Mouse (Mus musculus) left cerebral cortex, postnatal 25 days (tissue): ENCODE results near the gene Bbs7. TPM values are rescaled to one million over a fixed set of nuclear protein-coding genes. Genes with fewer than 3 reads are reported as not detected.
"Not testable (repeated sequence)": the region's sequence is repeated elsewhere in the genome, so short reads cannot be mapped to it uniquely, and the experiment has no call there.

Experiments
- DNase-seq, 2 experiments: peaks; one replicate each; pipeline ENCODE4 v3.0.0; 2022; ENCODE audit warnings: low spot score in 2 of 2, mixed read lengths in 1 of 2
- intact Hi-C: fragments of 180-260 bp; cut with DNase I; formaldehyde crosslinking; loops from one replicate; pipeline ENCODE4 v1.15.1; 2025
- total RNA-seq, 2 experiments: library from RNA; stranded (reverse); gene quantifications; 2 replicates each; pipeline ENCODE4 v1.2.3; 2021

The Bbs7 gene
- total RNA-seq: 10 to 100 TPM; 13.3 to 18.8 TPM

GRCm38 (mm10) chr3:36613202-36613907, at the start of gene Bbs7:
Gene Bbs7 (minus strand): TSS chr3:36613477.
- intact Hi-C loops: loop anchor here (1.0 kb wide), 1 partner anchor 41 kb away; the partner anchor contains the start of gene Ccna2
- DNase-seq: peak; percentile 97

GRCm38 (mm10) chr3:36645245-36645559, 31.9 kb upstream of the Bbs7 start:
- DNase-seq, intact Hi-C loops: not testable (repeated sequence)

- intact Hi-C loops: loop anchor here (5.0 kb wide), 1 partner anchor 88 kb away; no protein-coding TSS in a partner anchor
- no peak for DNase-seq
Measured at GRCm38 (mm10) chr3:36644554-36645244, 31.4 kb upstream of the Bbs7 start.

- intact Hi-C loops: loop anchor here (5.0 kb wide), 1 partner anchor 89 kb away; no protein-coding TSS in a partner anchor
- DNase-seq: no peak
Measured at GRCm38 (mm10) chr3:36643354-36643753, 30.1 kb upstream of the Bbs7 start.

- peak; percentile 45 to 87 for DNase-seq
- intact Hi-C loops: loop anchor here (5.0 kb wide), 1 partner anchor 90 kb away; no protein-coding TSS in a partner anchor
Measured at GRCm38 (mm10) chr3:36642736-36643135, 29.5 kb upstream of the Bbs7 start.

GRCm38 (mm10) chr3:36640787-36641186, 27.5 kb upstream of the Bbs7 start:
- intact Hi-C loops: loop anchor here (5.0 kb wide), 1 partner anchor 92 kb away; no protein-coding TSS in a partner anchor
- DNase-seq: no peak

DNA sequence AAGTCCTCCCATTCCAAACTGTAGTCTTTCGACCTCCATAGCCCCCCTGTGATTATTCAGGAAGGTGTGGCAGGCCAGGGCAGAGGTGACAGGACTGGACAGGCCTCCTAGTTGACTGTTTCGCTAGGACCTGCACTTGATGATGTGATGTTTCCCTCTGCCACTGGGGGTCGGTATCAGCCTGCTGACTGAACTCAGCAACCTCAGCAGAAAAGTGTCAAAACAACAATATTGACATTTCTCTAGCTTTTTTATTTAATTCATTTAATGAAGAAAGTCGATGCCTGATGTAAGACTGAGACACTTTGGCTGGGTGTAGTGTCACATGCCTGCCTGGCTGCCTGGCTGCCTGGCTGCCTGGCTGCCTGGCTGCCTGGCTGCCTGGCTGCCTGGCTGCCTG, 22.2 kb upstream of the Bbs7 start:
- intact Hi-C loops: loop anchor here (5.0 to 10.0 kb wide), 3 partner anchors 257 to 779 kb away; partner anchors contain the start of gene Spata5
- DNase-seq: peak; percentile 47 to 68

DNA sequence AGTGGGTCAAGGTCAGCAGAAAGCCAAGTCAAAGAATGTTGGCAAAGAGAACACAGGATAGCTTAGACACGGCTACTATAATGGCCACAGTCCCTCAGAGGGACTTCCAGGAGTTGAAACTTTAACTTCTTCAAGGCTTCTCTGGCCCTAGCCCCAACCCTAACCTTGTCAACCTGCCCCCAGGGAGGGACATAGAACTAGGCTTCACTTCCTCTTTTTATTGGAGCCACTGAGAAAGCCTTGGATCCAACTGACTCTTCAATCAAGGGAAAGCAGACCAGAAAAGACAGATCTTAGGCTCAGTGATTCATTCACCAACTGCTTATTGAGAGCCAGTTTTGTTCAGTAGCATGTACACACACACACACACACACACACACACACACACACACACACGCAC, 13.5 kb upstream of the Bbs7 start:
- intact Hi-C loops: no loop called here
- no peak for DNase-seq

GRCm38 (mm10) chr3:36618181-36618580, 4.9 kb upstream of the Bbs7 start:
- intact Hi-C loops: no loop called here
- DNase-seq: no peak

DNA sequence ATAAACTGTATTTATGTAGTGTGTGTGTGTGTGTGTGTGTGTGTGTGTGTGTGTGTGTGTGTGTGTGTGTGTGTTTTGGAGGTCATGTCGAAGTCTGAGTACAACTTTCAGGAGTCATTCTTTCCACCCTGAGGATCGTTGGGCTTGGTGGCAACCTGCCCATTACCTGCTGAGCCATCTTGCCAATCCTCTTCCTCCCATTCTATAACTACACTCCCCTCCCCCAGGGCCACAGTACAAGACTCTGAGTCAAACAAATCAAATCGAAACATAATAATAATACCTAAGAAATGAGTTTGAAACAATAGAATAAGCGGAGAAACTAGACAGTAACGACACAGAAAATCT, 605 bp upstream of the Bbs7 start:
- intact Hi-C loops: loop anchor here (1.0 kb wide), 1 partner anchor 42 kb away; the partner anchor contains the start of gene Ccna2
- no peak for DNase-seq

DNA sequence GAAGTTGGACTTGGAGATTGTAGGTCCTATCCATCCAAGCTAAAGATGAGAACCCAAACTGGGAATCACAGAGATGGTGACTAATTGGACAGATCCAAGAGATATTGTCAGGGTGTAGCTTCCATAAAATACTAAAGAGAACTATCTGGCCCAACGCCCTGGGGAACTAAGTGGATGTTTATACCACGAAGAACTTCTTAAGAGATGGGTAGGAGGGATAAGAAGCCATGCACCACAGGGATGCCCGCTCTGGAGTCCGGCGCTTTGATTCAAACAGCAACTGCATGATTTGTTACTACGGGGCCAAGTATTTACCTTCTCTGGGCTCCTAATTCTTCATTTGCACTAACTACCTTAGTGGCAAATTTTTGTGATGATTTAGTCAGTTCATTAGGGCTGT, 590 bp downstream of the Bbs7 start:
- intact Hi-C loops: loop anchor here (1.0 kb wide), 1 partner anchor 40 kb away; the partner anchor contains the start of gene Ccna2
- DNase-seq: peak; percentile 7 to 18

DNA sequence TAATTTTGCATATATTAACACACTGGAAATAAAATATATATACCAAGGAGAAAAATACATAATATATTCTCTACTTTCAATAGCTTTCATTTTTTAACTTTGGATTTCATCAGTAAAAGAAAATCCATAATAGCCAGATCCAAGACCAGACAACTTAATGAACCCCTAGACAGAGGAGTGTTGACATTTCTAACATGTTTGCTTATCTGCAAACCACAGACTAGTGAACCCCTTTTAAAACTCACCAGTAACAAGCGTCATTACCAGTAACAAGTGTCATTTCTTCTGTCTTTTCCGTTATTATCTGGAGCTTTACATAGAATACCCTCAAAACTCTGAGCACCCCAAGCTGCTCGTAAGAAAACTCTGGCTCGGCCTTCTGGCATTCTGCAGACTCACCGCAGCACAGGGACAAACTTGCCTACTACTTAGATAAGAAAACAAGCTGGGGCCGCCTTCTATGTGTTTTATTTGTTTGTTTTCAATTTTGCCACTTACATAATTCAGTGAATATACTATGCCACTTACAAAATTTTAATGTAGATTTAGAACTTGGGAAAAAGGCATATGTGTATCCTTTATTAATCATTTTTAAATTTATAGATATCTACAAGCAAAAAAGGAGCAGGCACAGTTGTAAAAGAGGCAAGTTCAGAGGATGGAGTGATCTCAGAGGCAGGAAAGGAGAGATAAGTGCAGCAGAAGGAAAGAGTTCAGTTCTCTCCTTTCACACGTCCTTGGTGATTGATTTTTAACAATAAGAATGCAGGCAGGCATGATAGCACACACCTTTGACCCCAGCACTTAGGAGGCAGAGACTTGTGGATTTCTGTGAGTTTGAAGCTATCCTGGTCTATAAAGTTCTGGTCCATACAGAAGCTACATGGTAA, 7.1 kb downstream of the Bbs7 start:
- DNase-seq: no peak
- intact Hi-C loops: no loop called here

DNA sequence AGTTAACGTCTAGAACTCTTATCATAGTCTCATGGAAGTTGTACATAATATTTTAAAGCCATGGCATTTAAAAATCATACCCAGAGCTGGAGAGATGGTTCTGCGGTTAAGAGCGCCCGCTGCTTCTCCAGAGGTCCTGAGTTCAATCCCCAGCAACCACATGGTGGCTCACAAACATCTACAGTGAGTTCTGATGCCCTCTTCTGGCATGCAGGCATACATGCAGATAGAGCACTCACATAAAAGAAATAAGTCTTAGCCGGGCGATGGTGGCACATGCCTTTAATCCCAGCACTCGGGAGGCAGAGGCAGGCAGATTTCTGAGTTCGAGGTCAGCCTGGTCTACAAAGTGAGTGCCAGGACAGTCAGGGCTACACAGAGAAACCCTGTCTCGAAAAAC, 13.5 kb downstream of the Bbs7 start:
- DNase-seq, intact Hi-C loops: not testable (repeated sequence)

DNA sequence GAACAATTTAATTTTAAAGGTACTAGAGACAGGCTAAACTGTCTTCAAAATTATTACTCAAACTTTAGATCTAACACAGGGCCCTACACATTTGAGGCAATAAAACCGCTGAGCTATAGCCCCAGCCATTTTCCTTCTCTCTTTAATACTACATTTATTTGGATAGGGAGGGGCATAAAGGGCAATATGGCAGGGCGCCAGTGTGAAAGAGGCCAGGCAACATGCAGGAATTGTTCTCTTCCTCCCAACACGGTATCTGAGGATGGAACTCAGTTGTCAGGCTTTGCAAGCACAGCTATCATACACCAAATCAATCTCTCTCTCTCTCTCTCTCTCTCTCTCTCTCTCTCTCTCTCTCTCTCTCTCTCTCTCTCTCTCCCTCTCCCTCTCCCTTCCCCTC, 14.5 kb downstream of the Bbs7 start:
- intact Hi-C loops: no loop called here
- DNase-seq: no peak

GRCm38 (mm10) chr3:36571827-36572378, 41.4 kb downstream of the Bbs7 start, which contains the start of gene Ccna2:
Gene Ccna2 (minus strand): TSS chr3:36572150.
- intact Hi-C loops: loop anchor here (1.0 to 2.0 kb wide), 2 partner anchors 19 to 41 kb away; partner anchors contain the start of genes Bbs7 and Exosc9

DNA sequence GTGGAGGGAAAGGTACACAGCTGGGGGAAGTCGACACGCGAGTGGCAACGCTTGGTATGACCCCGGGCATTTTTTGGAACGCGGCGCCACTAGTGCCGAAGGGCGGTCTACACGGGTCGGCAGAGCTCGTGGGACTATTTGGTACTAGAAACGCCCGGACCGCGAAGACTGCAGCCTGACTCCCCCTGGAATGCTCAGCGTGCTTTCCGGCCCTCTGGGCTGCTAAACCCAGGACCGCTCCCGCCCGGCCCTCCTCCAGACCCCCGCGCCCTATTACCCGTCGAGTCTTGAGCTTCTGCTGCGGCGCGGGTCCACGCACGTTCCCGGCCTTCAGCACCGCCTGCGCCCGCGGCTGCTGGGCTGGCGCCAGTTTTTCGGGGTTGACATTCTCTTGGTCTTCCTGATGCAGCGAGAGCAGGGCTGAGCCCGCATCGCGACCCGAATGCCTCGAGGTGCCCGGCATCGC, 41.9 kb downstream of the Bbs7 start:
- no peak for DNase-seq
- intact Hi-C loops: loop anchor here (2.0 kb wide), 1 partner anchor 19 kb away; the partner anchor contains the start of gene Exosc9

More at GRCm38 (mm10) chr3:36571827-36572378, 41.4 kb downstream of the Bbs7 start, which contains the start of gene Ccna2:
- DNase-seq: peak; percentile 96 to 99

DNA sequence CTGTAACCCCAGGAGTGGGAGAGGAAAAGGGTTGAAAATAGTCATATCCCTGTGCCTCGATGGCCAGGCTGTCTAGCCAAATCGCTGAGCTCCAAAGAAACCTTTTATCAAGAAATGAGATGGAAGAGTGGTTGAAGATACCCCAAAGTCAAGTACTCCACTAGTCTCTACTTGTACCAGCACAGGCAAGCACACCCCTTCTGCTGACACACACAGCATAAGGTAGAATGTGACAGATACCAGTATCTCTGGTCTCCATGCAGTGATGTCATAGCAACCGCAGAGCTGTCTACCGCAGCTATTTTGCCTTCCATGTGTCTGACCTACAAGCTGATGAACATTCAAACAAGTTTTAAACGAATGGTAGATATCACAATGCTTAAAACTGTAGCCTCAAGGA, 43.4 kb downstream of the Bbs7 start:
- DNase-seq: no peak
- intact Hi-C loops: loop anchor here (2.0 kb wide), 1 partner anchor 17 kb away; the partner anchor contains the start of gene Exosc9

DNA sequence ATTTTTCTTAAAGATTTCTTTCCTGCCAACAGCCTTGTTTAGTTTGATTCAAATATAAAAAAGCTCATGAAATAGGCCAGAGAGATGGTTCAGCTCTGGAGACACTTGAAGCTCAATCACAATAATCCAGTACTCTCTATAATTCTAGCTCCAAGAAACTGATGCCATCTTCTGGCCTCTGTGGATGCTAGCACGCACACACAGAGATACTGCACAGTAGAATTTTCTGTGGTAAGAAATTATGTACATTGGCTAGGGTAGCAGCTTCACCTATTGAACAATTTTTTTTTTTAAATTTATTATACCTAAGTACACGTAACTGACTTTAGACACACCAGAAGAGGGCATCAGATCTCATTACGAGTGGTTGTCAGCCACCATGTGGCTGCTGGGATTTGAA, 49.6 kb downstream of the Bbs7 start:
- intact Hi-C loops: no loop called here
- no peak for DNase-seq

GRCm38 (mm10) chr3:36559606-36560005, 53.7 kb downstream of the Bbs7 start:
- intact Hi-C loops: no loop called here
- DNase-seq: no peak
